Mouse (Mus musculus) embryo, embryonic 9.5 days (tissue): ENCODE measurements around the gene Akap8l.

Experiments
- DNase-seq: peaks from one replicate; pipeline ENCODE4 v3.0.0-alpha.2; 2017; ENCODE audit errors: extremely low spot score

The Akap8l gene

GRCm38 (mm10) chr17:32350382-32350983 is at the start of gene Akap8l:
TSS of gene Akap8l (minus strand) at chr17:32350607.
- peak; percentile 96 for DNase-seq

DNA sequence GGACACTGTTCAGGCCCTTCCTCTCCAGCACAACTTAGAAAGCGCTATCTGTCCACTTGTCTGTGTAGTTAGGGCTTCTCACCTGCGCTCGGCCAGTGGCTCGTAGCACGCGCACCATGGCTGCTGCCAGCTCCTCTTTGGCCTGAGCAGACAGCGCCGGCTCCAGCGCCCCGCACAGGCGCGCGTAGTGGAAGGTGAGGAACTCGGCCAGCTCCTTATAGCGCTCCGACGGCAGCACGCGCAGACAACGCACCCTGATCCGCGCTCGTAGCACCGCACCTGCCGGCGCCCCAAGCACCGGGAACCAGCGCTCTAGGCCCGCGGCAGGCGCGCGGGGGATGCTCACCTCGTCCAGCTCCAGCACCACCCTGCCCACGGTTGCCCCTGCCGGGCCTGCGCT is 45.9 kb upstream of the Akap8l start:
- DNase-seq = no peak

GRCm38 (mm10) chr17:32393944-32394343 is 43.5 kb upstream of the Akap8l start:
- no peak for DNase-seq

DNA sequence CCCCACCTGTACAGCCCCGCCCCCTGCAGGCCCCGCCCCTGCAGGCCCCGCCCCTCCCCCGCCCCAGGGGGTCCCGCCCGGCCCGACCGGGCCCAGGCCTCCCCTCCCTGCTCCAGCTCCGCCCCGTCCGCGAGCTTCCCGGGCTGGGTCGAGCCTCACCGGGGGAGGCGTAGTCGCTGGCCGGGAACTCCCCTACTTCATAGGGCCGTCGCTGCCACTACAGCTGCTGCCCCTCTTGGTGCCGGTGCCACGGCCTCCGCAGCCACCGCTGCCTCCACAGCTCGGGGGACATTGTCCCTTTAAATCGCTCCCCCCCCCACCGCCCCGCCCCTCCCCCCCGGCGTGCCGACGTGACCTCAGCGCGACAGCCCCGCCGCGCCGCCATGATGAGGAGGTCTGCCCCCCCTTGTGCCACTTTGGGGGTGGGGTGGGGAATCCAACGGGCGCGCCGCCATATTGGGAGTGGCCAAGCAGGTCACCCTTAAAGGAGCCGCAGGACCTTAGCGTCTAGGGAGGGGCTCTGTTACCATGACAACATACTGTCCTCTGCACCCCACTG is 38.8 kb upstream of the Akap8l start, which contains the start of gene Wiz:
Gene Wiz (minus strand): TSS at position 339 of the 559 bp plus-strand sequence.
- peak; percentile 93 for DNase-seq

DNA sequence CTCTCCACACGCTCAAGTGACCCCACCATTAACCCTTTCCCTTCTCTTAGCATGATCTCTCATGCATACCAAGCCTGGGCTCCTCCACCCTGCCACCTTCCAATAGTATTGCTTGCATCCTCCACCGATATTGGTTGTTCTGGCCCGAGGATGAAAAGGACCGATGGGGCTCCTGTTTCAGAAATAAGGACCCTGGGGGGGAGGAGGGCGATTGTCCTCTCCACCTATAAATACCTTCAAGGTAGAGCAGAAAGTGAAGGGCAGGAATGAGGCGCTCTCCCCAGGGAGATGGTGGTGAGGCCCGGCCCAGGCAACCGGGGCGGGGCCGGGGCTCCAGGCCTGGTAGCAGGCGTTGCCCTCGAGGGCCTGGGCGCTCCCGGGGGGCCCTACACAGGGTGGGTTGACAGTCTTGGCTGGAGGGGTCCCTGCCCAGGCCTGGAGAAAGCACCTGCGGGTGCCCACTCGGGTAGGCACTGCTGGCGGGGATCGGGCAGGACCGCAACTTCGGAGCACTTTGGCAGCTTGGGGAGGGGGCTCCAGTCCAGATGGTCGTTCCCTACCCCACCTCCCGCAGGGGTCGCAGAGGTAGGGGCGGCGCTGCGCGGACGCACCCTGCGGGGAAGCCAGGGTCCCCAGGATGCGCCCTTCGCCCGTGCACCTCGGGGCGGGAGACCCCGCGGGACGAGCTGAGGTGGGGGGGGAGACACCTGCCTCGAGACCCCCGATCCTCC is 38.1 kb upstream of the Akap8l start:
- DNase-seq = no peak

DNA sequence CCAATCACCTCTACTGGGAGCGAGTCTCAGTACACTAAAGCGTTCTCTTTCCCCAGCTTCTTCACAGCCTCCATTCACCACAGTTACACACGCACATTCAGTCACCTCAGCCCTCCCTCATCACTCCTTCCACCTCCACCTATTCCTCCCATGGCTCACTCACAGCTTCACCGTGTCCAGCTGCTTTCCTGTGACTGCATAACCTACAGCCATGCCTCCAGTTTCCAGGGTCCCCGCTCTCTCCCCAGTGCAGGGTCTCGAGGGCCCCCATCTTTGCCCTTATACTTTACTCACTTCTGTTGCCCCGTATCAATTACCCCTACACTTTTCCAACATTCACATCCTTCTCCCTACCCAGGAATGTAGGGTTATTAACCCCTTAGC is 37.6 kb upstream of the Akap8l start:
- no peak for DNase-seq

GRCm38 (mm10) chr17:32386659-32387432 is 36.4 kb upstream of the Akap8l start:
- no peak for DNase-seq

GRCm38 (mm10) chr17:32383661-32384060 is 33.3 kb upstream of the Akap8l start:
- no peak for DNase-seq

DNA sequence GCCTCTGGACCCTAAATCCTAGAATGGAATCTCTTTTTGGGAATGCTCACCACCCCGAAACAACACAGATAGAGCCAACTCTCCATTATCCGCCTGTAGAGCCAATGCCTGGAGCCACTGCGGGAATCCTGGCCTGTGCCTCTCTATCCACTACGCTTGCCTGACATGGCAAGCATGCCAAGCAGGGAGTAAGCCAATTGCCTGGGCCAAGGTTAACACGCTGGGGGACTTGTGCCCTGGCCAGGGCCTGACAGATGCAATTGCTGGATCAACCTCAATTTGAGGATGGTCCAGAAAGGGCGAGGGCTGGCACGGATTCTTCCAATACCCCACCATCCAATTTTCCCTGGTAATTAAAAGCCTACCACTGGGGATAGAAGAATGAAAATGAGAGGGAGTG is 32.2 kb upstream of the Akap8l start:
- DNase-seq = no peak

DNA sequence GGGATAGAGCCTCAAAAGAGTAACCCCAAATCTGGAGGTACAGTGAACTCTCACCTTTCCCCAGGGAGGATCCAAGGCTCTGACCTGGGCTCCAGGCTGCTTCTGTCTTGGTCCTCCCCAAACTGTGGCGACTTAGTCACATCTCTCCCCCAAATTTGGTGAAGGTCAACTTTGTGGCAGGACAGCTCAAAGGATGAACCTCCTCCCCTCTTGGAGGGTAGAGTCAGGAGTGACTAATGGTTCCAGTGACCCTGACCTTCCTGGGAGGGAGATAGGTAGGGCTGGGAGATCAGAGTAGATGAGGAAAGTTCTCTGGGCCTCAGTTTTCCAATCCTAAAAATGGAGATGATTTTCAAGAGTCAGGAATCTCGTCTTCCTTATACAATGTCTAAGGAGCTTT is 28.4 kb upstream of the Akap8l start:
- no peak for DNase-seq

GRCm38 (mm10) chr17:32377137-32377536 is 26.7 kb upstream of the Akap8l start:
- DNase-seq = no peak

GRCm38 (mm10) chr17:32376475-32376874 is 26.1 kb upstream of the Akap8l start:
- DNase-seq = no peak

DNA sequence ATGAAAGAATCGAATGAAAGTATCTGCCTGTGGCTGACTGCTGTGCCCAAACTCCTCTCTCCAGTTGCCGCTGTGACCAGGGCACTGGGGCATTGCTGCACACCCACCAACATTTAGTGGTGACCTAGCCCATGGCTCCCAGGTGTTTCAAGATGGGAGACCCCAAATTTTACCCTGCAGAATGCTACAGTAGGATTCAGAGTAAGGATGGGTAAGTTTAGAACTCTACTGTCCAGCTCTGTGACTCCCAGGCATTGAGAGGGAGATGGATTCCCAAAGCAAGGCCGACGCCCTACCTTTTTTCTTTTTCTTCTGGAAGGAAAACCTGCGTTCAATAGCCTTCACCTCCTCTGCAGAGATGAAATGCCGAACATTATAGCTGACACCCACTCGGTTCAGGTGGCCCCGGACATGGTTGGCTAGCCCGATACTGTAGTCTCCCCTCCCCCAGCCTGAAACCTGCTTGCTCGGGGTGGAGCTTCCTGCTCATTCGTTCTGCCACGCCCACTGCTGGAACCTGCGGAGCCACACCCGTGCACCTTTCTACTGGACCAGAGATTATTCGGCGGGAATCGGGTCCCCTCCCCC is 18.7 kb upstream of the Akap8l start:
- DNase-seq = peak; percentile 53

- DNase-seq = no peak
These were observed 17.3 kb upstream of the Akap8l start for GRCm38 (mm10) chr17:32367706-32368105.

DNA sequence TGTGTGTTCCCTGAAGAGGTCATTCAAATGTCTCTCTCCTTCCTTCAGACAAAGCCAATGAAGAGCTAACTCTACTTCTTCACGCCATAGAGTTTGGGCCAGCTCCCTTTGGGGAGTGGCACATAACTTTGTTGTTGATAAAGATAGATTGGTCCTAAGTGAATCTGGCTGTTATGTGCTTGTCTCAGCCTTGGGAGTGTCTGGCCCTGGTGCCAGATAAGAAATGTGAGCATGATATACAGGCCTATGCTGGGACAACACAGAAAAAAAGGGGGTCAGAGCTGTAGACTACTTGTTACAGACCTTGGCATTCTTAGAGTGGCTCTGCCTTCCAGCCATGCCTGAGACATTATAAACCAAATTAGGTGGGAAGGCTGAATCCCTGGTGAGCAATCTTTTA is 14.9 kb upstream of the Akap8l start:
- DNase-seq = no peak

DNA sequence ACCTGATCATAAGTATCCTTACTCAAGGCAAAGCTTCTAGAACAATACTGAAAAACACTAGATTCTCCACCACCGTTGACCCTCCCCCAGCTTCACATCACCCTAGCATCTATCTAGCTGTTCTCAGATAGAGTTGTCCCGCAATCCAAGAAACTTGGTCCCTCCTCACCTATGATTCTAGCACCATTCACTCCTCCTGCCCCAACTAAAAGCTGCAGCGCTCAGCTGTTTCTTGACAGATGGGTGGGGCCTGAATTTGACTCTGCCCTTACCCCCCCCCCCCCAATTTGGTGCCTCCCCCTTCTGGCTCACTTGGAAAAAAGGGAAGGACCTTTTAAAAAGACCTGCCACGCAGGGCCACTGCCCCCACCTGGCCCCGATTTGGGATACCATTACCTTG is 14.4 kb upstream of the Akap8l start:
- no peak for DNase-seq

DNA sequence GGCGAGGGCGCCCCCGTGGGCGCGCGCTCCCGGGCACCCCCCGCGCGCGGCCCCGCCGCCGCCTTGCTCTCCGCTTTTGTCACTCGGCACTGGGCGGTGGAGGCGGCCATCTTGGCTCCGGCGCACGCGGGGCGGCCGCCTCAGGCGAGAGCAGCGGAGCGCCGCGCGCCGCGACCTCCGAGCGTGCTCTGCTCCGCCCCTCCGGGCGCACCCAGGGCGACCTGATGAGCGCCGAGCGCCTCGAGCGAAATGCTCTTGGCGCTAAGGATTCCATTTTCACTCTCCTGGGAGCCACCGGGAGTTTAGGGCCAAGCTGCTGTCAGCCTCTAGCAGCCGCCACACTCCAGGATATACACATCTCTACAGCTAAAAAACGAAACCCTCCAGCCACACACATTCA is 13.9 kb upstream of the Akap8l start:
- peak; percentile 84 for DNase-seq

DNA sequence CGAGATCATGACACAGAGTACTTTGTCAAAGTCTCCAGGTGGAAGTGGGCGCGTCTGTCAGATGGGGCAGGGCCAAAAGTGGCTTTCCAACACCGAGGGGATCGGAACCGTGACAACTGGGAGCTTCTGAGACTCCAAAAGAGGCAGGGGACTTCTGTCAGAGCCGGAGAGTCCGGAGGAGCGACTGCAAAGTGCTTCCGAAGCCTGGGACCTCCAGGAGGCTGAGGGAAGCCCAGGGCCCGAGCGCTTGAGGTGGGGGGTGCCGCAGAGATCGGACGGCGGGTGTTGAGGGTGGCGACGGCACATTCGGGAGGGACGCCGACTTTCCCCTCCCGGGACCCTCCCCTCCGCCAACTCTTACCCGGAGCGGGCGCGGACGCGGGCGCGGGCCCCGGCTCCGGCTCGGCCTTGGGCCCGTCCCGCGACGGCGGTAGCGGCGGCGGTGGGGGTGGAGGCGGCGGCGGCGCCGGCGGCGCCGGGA is 13.5 kb upstream of the Akap8l start:
- peak; percentile 44 for DNase-seq

- DNase-seq = no peak
These were observed 12.3 kb upstream of the Akap8l start for GRCm38 (mm10) chr17:32362686-32363085.

GRCm38 (mm10) chr17:32359928-32360327 is 9.5 kb upstream of the Akap8l start:
- DNase-seq = no peak

DNA sequence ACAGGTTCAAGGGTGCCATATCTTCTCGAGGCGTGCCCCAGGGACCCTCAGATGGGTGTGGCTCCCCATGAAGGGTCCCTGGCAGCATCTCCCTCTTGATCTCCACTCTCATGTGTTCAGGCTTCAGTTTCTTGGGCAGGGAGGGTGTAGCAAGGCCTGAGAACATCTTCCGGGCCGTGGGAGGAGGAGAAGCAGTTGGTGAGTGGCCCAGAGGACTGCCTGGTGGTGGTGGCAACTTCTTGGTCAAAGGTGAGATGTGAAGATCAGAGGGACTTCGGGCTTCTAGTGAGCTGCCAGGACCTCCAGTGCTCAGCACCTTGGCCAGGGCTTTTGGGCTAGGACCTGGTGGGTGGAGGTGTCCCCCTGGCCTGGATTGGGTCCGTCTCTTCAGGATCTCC is 8.5 kb upstream of the Akap8l start:
- DNase-seq = no peak
